Mouse (Mus musculus) splenic B cell, adult 2 months (primary cell): ENCODE measurements around the gene Hist1h2bp.
"Not testable (repeated sequence)": the region's sequence is repeated elsewhere in the genome, so short reads cannot be mapped to it uniquely, and the experiment has no call there.

Source experiments
- DNase-seq: peaks from one replicate; pipeline ENCODE4 v3.0.0-alpha.2; 2011; ENCODE audit warnings: low read depth, low spot score
- H3K27me3 ChIP-seq: 2 replicates; pipeline ENCODE4 v1.6.1; 2012; ENCODE audit warnings: mild to moderate bottlenecking, low read length, moderate library complexity, mixed read lengths; ENCODE audit not compliant: control insufficient read depth, poor library complexity, insufficient read depth, severe bottlenecking
- H3K36me3 ChIP-seq: 2 replicates; pipeline ENCODE4 v1.6.1; 2012; ENCODE audit warnings: mild to moderate bottlenecking, low read length, moderate library complexity, mixed read lengths; ENCODE audit not compliant: control insufficient read depth, poor library complexity, insufficient read depth, severe bottlenecking

Hist1h2bp gene

GRCm38 (mm10) chr13:21779767-21780731 is 7.2 kb upstream of the Hist1h2bp start, which contains the start of gene Hist1h1b:
Hist1h1b (minus strand) TSS chr13:21780625.
- Histone ChIP-seq H3K27me3 (no peaks in the 10 kb centered on the region), H3K36me3 (no peaks in the 10 kb centered on the region)
- peak; percentile 69 for DNase-seq

DNA sequence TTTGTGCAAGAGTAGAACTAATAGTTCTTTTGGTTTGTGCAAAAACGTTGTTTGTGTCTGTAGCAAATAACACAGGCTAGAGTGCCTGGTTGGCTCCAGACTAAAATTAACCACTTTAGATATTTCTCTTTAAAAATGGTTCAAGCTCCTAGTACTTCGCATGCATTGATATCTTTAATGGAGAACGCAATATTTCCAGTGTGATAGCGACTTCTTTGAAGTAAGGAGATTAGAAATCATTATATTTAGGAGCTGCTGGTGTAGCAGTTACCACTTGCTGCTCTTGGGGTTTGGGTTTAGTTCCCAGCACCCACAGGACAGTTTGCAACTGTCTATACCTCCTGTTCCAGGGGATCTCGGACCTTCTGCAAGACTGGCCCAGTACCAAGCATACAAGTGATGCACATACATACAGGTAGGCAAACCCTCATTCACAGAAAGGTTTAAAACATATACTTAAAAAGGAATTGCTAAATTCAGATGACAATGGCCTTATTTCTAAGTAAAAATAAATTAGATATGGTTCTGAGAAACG is 6.2 kb upstream of the Hist1h2bp start:
- H3K27me3 ChIP-seq, result no peaks in the 10 kb centered on the region
- DNase-seq, result no peak
- no peaks in the 10 kb centered on the region for H3K36me3 ChIP-seq

GRCm38 (mm10) chr13:21781639-21782038 is 5.6 kb upstream of the Hist1h2bp start:
- no peak for DNase-seq

DNA sequence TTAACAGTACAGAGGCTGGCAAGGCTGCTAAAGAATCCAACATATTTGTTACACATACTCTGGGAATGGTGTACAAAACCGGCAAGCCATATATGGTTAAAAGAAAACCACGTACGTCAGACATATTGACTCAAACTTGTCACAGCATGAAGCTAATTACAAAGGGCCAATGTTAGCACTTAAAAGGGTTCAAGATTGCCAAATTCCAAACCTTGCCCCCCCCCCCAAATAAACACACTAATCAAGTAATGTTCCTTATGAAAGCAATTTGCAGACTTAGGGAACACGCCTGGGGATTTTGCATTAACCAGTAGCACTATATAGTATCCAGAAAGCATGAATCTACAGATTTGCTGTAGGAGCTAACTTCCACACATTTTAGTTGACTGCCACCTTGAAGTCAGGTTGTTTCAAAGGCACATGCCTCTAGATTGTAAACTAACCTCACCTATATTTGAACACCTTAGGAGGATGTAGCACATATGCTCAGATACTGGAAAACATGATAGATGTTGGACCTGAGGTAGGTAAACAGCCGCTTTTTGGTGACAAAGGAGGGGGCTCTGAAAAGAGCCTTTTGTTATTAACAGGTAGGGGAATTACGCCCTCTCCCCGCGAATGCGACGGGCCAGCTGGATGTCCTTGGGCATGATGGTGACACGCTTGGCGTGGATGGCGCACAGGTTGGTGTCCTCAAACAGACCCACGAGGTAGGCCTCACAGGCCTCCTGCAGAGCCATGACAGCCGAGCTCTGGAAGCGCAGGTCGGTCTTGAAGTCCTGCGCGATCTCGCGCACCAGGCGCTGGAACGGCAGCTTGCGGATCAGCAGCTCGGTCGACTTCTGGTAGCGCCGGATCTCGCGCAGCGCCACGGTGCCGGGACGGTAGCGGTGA is 4.7 kb upstream of the Hist1h2bp start:
- DNase-seq, result peak; percentile 31

More at GRCm38 (mm10) chr13:21781639-21782038, 5.6 kb upstream of the Hist1h2bp start:
- Histone ChIP-seq H3K27me3 (no peaks in the 10 kb centered on the region), H3K36me3 (no peaks in the 10 kb centered on the region)

DNA sequence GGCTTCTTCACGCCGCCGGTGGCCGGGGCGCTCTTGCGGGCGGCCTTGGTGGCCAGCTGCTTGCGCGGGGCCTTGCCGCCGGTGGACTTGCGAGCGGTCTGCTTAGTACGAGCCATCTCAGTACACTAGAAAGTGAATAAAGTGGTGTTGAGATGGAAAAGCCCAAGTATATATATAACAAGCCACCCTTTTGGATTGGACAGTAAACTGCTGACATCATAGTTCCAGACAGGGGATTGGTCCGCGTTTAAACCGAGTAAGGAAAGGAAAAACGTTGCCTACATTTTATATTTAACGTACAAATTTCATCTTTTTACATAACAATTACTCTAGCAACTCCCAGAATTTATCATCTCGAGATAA is 4.0 kb upstream of the Hist1h2bp start, which contains the start of gene Hist1h3i:
Gene Hist1h3i, minus strand, starts transcription at position 116 of the 363 bp plus-strand sequence.
- no peaks in the 10 kb centered on the region for H3K36me3 ChIP-seq
- H3K27me3 ChIP-seq, result no peaks in the 10 kb centered on the region
- peak; percentile 94 for DNase-seq

More for the DNA sequence above, 4.7 kb upstream of the Hist1h2bp start:
- not testable (repeated sequence) for H3K36me3 ChIP-seq, H3K27me3 ChIP-seq

DNA sequence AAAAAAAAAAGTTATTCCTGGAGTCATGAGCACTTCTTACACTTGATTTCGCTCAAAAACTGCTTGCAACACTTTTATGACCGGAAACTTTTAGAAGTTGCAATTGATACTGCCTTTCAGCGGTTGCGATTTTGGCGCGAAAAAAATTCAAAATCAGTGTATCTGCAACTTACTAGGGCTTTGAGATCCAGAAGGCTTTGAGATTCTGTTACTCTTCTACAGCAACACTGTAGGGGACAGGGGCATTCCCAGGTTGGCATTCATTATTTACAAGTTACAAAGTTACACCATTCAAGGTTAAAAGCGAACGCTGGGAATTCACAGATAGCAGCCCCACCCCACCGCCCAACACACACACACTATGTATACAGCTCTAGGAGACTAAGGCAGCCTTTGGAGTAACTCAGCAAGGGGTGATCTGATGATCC is 3.5 kb upstream of the Hist1h2bp start:
- Histone ChIP-seq H3K27me3 (no peaks in the 10 kb centered on the region), H3K36me3 (no peaks in the 10 kb centered on the region)
- peak; percentile 67 for DNase-seq

GRCm38 (mm10) chr13:21784311-21784710 is 3.0 kb upstream of the Hist1h2bp start:
- no peak for DNase-seq

DNA sequence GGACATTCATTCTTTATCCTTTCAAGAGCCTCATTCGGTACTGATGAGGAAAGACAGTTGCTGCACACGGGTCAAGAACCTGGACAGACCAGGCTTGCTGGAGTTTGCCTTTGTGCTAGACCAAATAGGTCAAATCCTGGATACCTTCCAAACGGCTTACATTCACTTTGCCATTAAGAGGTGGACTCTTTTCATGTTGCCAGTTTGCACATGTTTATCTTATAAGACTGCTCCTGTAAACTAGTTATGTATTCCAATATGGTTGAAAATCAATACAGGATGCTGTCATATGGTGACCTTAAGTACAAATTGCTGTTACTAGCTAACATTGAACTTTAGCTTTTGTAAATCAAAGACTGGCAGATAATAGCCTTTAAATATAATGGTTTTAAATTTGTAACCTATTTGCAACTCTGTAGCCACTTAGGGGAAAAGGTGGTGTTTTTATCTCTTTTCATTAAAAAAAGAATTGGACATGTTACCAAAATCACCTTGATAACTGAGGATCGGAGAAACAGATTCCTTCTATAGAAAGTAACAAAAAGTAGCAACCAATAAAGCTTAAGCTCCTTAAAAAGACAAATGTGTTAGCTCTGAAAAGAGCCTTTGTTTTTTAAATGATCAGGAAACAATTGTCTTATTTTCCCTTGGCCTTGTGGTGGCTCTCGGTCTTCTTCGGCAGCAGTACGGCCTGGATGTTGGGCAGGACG is 917 bp upstream of the Hist1h2bp start:
- DNase-seq, result peak; percentile 49
- H3K27me3 ChIP-seq, result no peaks in the 10 kb centered on the region
- H3K36me3 ChIP-seq, result no peaks in the 10 kb centered on the region

More at GRCm38 (mm10) chr13:21784311-21784710, 3.0 kb upstream of the Hist1h2bp start:
- Histone ChIP-seq H3K36me3 (no peaks in the 10 kb centered on the region), H3K27me3 (no peaks in the 10 kb centered on the region)

DNA sequence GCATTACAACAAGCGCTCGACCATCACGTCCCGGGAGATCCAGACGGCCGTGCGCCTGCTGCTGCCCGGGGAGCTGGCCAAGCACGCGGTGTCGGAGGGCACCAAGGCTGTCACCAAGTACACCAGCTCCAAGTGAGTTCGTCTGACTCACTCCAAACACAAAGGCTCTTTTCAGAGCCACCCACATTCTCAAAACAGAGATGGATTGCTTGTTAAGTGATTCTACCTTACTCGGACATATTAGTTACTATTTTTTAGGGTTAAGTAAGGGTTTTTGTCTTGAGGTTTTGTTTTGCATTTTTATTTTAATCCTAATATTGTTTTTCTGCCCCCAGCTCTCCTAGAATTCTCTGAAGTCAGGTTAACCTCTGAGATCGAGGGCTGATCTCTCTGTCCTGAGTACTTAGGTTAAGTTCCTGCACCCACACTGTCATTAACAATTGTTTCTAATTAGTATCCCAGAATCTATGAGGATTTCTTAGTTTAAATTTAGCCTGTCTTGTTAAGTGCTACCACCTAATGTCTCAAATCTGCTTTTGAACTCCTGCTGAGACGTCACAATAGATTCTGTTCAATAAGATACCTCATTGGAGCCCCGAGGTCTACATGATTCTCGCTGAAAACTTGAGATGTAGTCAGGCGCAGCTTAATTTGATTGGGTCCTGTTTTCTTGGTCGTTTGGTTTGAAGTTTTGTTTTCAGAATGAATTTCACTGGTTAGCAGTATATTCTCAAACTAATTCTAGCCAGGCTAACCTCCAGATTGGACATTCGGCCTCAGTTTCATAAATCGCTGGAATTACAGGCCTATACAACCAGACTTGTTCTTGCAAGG is 716 bp downstream of the Hist1h2bp start:
- DNase-seq, result no peak
- no peaks in the 10 kb centered on the region for H3K36me3 ChIP-seq

GRCm38 (mm10) chr13:21789925-21790324 is 2.7 kb downstream of the Hist1h2bp start:
- H3K36me3 ChIP-seq, result no peaks in the 10 kb centered on the region
- no peak for DNase-seq

More for the DNA sequence above, 716 bp downstream of the Hist1h2bp start:
- no peaks in the 10 kb centered on the region for H3K27me3 ChIP-seq

DNA sequence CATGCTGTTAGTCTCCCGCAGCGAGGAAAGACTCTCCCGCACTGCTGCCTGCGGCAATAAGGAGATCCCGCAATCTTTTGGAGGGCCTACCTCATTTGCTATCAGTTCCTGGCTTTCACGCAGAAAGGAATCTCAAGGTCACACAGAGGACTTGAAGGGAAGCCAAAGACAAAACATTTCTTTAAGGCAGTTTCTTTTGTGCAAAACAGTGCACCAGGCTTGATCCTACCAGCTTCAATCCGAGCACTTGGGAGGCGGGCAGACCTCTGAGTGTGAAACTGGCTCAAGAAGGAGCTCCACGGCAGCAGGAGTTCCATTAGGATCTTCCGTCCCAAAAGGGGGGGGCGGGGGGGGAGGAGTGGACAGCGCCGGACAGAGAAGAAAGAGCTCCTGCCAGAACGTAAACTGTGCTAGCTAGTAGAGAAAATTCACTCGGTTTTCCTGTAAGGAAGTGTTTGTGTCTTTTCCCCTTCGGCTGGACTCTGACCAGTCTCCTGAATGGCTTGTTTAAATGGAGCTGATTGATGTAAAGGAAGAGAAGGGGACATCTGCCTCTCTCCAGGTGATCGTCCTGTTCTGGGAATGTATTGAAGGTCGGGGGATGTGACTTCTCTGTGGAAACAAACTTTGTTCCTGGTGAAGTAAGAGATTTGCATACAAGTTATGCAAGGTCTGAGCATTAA is 3.5 kb downstream of the Hist1h2bp start:
- no peaks in the 10 kb centered on the region for H3K27me3 ChIP-seq
- DNase-seq, result no peak
- no peaks in the 10 kb centered on the region for H3K36me3 ChIP-seq

More at GRCm38 (mm10) chr13:21789925-21790324, 2.7 kb downstream of the Hist1h2bp start:
- no peaks in the 10 kb centered on the region for H3K27me3 ChIP-seq

DNA sequence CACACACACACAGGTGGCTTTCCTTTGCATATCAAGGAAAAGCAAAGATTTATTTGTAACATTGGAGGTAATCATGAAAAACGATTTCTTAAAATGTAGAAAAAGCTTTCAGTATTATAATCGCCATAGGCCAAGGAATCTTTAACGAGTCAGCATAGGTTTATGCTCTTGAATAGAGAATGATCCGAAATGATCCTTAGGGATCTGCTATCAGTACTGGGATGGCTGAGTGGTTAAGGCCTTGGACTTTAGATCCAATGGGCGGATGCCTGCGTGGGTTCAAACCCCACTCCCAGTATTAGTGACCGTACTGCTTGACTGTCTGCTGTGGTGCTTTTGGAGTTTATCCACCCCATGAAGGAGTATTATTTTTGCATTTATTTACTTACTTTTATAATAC is 8.3 kb downstream of the Hist1h2bp start:
- no peaks in the 10 kb centered on the region for H3K36me3 ChIP-seq
- DNase-seq, result no peak

GRCm38 (mm10) chr13:21797163-21797562 is 9.9 kb downstream of the Hist1h2bp start:
- not testable (repeated sequence) for H3K27me3 ChIP-seq, DNase-seq

More for the DNA sequence above, 8.3 kb downstream of the Hist1h2bp start:
- no peaks in the 10 kb centered on the region for H3K27me3 ChIP-seq

More at GRCm38 (mm10) chr13:21797163-21797562, 9.9 kb downstream of the Hist1h2bp start:
- not testable (repeated sequence) for H3K36me3 ChIP-seq
